Mouse (Mus musculus) hindbrain, embryonic 14.5 days (tissue): Measurements from ENCODE around the gene Pdzk1. TPM values are rescaled to one million over a fixed set of nuclear protein-coding genes. Genes with fewer than 3 reads are reported as not detected.
A peak's percentile ranks its signal among the peaks of the same experiment; 100 is the strongest.

Experiments
- ATAC-seq: fragments of 200-750 bp; cut with Nextera tagmentation; 2 replicates; pipeline ENCODE4 v1.8.0; 2017; ENCODE audit warnings: moderate number of reproducible peaks, mild to moderate bottlenecking, moderate TSS enrichment, moderate library complexity; ENCODE audit not compliant: low FRiP score
- DNase-seq: peaks from one replicate; pipeline ENCODE4 v3.0.0-alpha.2; 2015; ENCODE audit warnings: low spot score
- H3K27ac ChIP-seq: fragments of 300-500 bp; sonication (generic); 2 replicates; pipeline ENCODE4 v1.5.1; 2014; ENCODE audit warnings: mild to moderate bottlenecking, moderate library complexity
- H3K27me3 ChIP-seq: fragments of 300-500 bp; sonication (generic); 2 replicates; pipeline ENCODE4 v1.6.1; 2014; ENCODE audit warnings: mild to moderate bottlenecking, low read length, mixed read lengths; ENCODE audit not compliant: control insufficient read depth, insufficient read depth
- H3K36me3 ChIP-seq: fragments of 300-500 bp; sonication (generic); replicated peaks from 2 replicates; pipeline ENCODE4 v1.6.1; 2014; ENCODE audit not compliant: control insufficient read depth, insufficient read depth
- H3K4me1 ChIP-seq: fragments of 300-500 bp; sonication (generic); replicated peaks from 2 replicates; pipeline ENCODE4 v1.6.1; 2014; ENCODE audit warnings: antibody characterized with exemption, low read length, mixed read lengths; ENCODE audit not compliant: control insufficient read depth, insufficient read depth
- H3K4me2 ChIP-seq: fragments of 300-500 bp; sonication (generic); replicated peaks from 2 replicates; pipeline ENCODE4 v1.6.1; 2014; ENCODE audit warnings: mild to moderate bottlenecking, moderate library complexity
- H3K4me3 ChIP-seq: fragments of 300-500 bp; sonication (generic); replicated peaks from 2 replicates; pipeline ENCODE4 v1.5.1; 2014; ENCODE audit warnings: mild to moderate bottlenecking, low read length
- H3K9ac ChIP-seq: fragments of 300-500 bp; sonication (generic); 2 replicates; pipeline ENCODE4 v1.6.1; 2014
- H3K9me3 ChIP-seq: fragments of 300-500 bp; sonication (generic); 2 replicates; pipeline ENCODE4 v1.6.1; 2016; ENCODE audit warnings: low read length; ENCODE audit not compliant: control insufficient read depth
- WGBS: fragments of 180-500 bp; shearing (Covaris S2); extraction: QIAGEN DNeasy Blood & Tissue Kit; methylation state at CpG from one replicate; pipeline ENCODE4 v1.1.7; 2014; 5-methylcytosine and 5-hydroxymethylcytosine counted together
- polyA plus RNA-seq: library from polyadenylated mRNA; unstranded; fragments of >200 nt; fragmentation: Nextera tagmentation; extraction: Ambion mirVana; gene quantifications from 2 replicates; pipeline ENCODE4 v1.2.1, GENCODE M21; 2014

Gene Pdzk1
- polyA plus RNA-seq, 1 experiment from 2014 or later = 0.16 TPM

DNA sequence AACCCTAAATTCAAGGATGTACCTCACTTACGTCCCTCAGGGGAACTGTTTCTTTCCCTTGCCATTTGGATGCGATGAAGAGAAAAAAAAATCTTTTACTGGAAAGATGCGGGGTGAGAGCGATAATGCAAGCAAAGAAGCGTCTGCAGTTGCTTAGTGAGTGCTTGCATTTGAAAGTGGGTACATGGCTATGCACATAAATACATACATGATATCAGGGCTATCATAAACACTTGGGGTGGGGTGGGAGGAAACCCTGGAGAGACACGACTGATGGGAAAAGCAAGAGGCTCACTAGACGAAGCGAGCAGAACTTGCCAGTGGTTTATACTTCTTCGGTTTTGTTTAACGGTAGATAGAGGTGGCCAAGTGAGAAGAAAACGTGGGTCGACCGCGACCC lies 75.3 kb downstream of the Pdzk1 start, which contains the start of gene Gja5:
Gene Gja5 (plus strand): TSS at position 301 of the 400 bp plus-strand sequence.
- Histone ChIP-seq H3K36me3 (no peaks in the 10 kb centered on the region), H3K4me3 (peak within 1 kb of the TSS; percentile 70), H3K9ac (peak within 1 kb of the TSS; percentile 82), H3K9me3 (no peaks in the 10 kb centered on the region), H3K4me2 (peak within 1 kb of the TSS; percentile 78), H3K4me1 (peaks cover 10% of the 10 kb centered on the region), H3K27me3 (peaks cover 4% of the 10 kb centered on the region; the same call in 1 of the 2 replicates), H3K27ac (0 out of 2 replicates have a peak within 1 kb of the TSS, but pooled peaks have one; percentile 10)
- peak; percentile 16; the same call in 1 of the 2 replicates for ATAC-seq
- WGBS = 15% methylated on average over 14 of the region's 14 CpGs
- no peak for DNase-seq

DNA sequence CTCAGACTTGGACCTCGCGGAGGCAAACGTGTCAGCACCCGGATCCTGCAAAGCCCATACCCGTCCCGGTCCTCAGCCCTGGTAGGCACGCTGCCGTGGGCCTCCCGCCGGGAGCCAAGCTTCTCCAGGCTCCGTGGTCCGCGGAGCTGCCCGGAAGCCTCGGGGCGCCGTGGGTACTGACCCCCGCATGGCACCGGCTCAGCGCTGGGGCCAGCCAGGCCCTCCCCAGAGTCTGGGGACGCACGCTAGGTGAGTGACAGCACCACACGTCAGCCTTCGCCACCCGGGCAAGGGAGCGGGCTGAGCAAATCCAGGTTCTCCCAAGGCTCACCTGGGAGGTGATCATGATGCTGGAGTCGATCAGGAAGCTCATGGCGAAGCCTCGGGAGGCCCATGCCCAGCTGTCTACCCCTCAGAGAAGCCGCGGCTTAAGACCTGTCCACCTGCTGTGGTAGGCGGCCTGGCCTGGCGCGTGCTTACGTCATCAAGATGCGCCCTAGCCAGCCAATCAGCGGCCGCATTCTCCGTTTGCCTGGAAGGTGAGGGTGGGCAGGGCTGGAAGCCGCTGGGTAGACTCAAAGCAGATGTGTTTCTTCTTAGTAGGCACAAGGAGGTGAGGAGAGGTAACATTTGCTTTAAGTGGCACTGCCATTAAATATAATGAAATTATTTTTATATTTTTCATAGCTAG lies 75.9 kb downstream of the Pdzk1 start, which contains the start of gene Gpr89:
Gene Gpr89 (minus strand): TSS at position 496 of the 691 bp plus-strand sequence.
- Histone ChIP-seq H3K27ac (0 out of 2 replicates have a peak within 1 kb of the TSS, but pooled peaks have one; percentile 10), H3K4me3 (peak within 1 kb of the TSS; percentile 70), H3K4me1 (peaks cover 10% of the 10 kb centered on the region), H3K36me3 (no peaks in the 10 kb centered on the region), H3K27me3 (peaks cover 4% of the 10 kb centered on the region; the same call in 1 of the 2 replicates), H3K9ac (peak within 1 kb of the TSS; percentile 82), H3K9me3 (no peaks in the 10 kb centered on the region), H3K4me2 (peak within 1 kb of the TSS; percentile 78)
- DNase-seq (peak; percentile 94), ATAC-seq (peak; percentile 98)
- under 1% methylated on average over 40 of the region's 40 CpGs for WGBS

DNA sequence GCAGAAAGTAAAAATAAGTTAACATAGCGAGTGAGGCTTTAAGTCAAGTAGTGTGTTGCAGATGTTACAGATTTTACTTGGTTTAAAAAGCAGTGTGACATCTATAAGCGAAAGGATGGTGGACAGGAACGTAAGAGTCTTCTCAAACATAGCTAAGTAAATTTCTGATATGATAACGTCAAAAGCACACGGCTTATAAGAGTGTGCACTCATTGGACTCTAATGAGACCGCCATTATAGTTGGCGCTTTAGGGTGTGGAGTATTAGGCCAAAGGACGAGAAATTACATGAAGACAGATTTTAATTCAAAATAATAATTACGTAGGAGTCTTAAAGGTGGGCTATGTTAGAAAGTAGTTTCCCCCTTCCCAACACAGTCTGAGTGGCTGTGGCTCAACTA lies 76.5 kb downstream of the Pdzk1 start:
- no peak overlapping the region for H3K27ac ChIP-seq
- DNase-seq (no peak), ATAC-seq (0 out of 2 replicates have a peak, but pooled peaks have one; percentile 19)
- H3K9me3 ChIP-seq = no peaks in the 10 kb centered on the region
- no peaks in the 10 kb centered on the region for H3K36me3 ChIP-seq
- H3K27me3 ChIP-seq = peaks cover 4% of the 10 kb centered on the region; the same call in 1 of the 2 replicates
- peak overlapping the region; percentile 70 for H3K4me3 ChIP-seq
- H3K4me1 ChIP-seq = peaks cover 10% of the 10 kb centered on the region
- WGBS = 50% methylated on average over 9 of the region's 9 CpGs
- H3K4me2 ChIP-seq = peak overlapping the region; percentile 78
- peak overlapping the region; percentile 82 for H3K9ac ChIP-seq

Other genes starting within 250 kb of the Pdzk1 start
- gene Polr3gl, start 235.1 kb upstream of the Pdzk1 start, polyA plus RNA-seq = 11.0 and 18.5 TPM in 2 replicates
- gene Ankrd34a, start 232.6 kb upstream of the Pdzk1 start, polyA plus RNA-seq = 17.5 and 22.3 TPM in 2 replicates
- gene Lix1l, start 228.1 kb upstream of the Pdzk1 start, polyA plus RNA-seq = 6.1 and 6.4 TPM in 2 replicates
- 101 and 104 TPM in 2 replicates for gene Rbm8a, start 199.4 kb upstream of the Pdzk1 start, polyA plus RNA-seq
- gene Pex11b, start 193.9 kb upstream of the Pdzk1 start, polyA plus RNA-seq = 57.0 and 58.2 TPM in 2 replicates
- gene Gm42957, start 193.8 kb upstream of the Pdzk1 start, polyA plus RNA-seq = 0.07 TPM in 1 of 2 replicates, not detected in the other
- 0.86 and 0.99 TPM in 2 replicates for gene Itga10, start 183.7 kb upstream of the Pdzk1 start, polyA plus RNA-seq
- 1.7 and 1.8 TPM in 2 replicates for gene Ankrd35, start 159.2 kb upstream of the Pdzk1 start, polyA plus RNA-seq
- gene Pias3, start 132.9 kb upstream of the Pdzk1 start, polyA plus RNA-seq = 27.5 and 29.3 TPM in 2 replicates
- gene Nudt17, start 120.7 kb upstream of the Pdzk1 start, polyA plus RNA-seq = 16.5 and 17.3 TPM in 2 replicates
- 28.1 and 28.3 TPM in 2 replicates for gene Polr3c, start 101.7 kb upstream of the Pdzk1 start, polyA plus RNA-seq
- gene Rnf115, start 101.6 kb upstream of the Pdzk1 start, polyA plus RNA-seq = 79.4 and 89.2 TPM in 2 replicates
- gene Cd160, start 67 bp downstream of the Pdzk1 start, polyA plus RNA-seq = 0.27 and 0.35 TPM in 2 replicates
- 1.3 TPM in 2 replicates for gene Gja5, start 75.4 kb downstream of the Pdzk1 start, polyA plus RNA-seq
- 42.1 and 44.5 TPM in 2 replicates for gene Gpr89, start 76.1 kb downstream of the Pdzk1 start, polyA plus RNA-seq
- 0.04 TPM in 1 of 2 replicates, not detected in the other for gene Gja8, start 96.7 kb downstream of the Pdzk1 start, polyA plus RNA-seq